Mouse (Mus musculus) neutrophil, adult 65 days (primary cell): ENCODE results near the gene Atp10a. TPM values are rescaled to one million over a fixed set of nuclear protein-coding genes. Genes with fewer than 3 reads are reported as not detected.

Experiments used
- total RNA-seq: library from RNA; stranded (reverse); gene quantifications from 2 replicates; pipeline ENCODE4 v1.2.4, GENCODE M21; 2023

The Atp10a gene
- total RNA-seq: 7.9 and 9.2 TPM in 2 replicates

DNA sequence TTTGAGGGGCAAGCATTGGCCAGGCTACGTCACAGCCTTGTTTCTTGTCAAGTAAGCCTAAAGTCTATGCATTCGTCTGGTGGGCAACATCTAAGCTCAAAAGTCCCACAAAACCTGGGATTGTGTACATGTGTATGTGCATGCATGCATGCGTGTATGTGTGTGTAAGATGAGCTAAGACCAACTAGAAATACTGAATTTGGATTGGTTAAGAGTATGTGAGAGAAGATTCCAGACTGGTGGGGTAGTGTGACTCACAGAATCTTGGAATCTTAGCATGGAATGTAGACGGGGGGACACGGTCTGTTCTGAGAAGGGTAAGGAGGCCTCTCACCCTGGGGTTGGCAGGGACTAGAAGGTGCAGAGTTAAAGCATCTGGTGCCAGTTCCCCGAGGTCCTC lies at the start of gene Atp10a:
Gene Atp10a, plus strand, starts transcription at position 301 of the 400 bp plus-strand sequence.

